Mouse (Mus musculus) inflammation-experienced regulatory T-cells, adult 6 months (primary cell): ENCODE results near the gene Gm10037. TPM values are rescaled to one million over a fixed set of nuclear protein-coding genes. Genes with fewer than 3 reads are reported as not detected.
"Not testable (repeated sequence)": the region's sequence is repeated elsewhere in the genome, so short reads cannot be mapped to it uniquely, and the experiment has no call there.

Experiments used
- ATAC-seq: one replicate; pipeline ENCODE4 v1.8.0; 2017
- polyA plus RNA-seq, 3 experiments: library from polyadenylated mRNA; unstranded; fragments of 100-300 nt; shearing (Covaris generic); gene quantifications; one replicate each; pipeline ENCODE4 v1.2.1; 2017

Gm10037 gene
- not detected for polyA plus RNA-seq

DNA sequence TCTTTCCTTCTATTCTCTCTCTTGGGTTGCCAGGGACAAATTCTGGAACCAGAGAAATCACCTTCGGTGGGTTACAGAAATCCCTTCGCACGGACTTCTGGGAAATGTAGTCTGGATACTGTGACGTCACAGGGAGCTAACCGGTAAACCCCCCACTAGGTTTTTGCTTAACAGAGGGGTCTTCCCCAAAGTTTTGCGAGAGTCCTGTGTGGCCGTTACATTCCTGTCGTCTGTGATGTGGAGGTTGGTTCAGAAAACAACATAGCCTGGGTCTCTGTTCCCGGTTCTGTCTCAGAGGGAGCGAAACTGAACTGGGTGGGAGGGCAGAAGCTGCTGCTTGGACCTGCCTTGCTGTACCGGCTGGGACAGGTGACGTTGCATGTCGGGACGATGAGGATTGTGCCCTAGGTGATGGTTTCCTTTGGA, at the start of gene Gm10037:
Gm10037 (plus strand) TSS at position 196 of the 426 bp plus-strand sequence.
- ATAC-seq: peak; percentile 86

DNA sequence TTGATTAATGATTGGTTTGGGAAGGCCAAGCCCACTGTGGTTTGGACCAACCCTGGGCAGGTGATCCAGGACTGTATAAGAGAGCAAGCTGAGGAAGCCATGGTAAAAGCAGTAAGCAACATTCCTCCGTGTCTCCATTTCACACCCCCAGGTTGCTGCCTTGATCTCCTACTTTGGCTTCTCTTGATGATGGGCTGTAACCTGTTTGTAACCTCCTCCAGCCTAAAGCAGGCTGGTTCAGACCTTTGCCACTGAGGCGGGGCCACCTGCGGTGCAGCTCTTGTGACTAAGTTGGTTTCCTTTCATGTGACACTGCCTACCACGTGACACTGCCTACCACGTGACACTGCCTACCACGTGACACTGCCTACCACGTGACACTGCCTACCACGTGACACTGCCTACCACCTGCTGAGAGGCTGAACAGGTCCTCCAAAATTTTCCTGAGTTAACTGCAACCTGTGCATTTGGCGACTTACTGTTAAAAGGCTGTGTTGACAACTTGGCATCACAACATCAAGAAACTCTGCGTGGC, 38.9 kb upstream of the Gm10037 start:
- no peak for ATAC-seq

DNA sequence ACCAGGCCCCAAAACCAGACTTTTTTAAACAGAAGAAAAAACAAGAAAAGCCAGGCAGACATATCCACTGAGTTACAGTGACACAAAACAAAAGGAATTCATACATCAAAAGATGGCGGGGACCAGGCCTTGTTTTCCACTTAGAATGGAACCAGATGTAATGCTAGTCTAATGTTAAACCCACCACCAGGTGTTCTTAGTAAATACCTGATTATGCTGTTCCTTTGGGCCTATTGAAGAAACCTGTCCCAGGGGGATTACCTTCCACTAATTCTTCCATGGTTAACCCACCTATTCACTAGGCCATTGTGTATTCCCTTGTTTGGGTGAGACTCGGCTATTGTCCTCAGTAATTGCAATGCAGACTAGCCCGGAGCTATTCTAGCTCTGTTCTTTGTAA, 32.3 kb upstream of the Gm10037 start:
- no peak for ATAC-seq

DNA sequence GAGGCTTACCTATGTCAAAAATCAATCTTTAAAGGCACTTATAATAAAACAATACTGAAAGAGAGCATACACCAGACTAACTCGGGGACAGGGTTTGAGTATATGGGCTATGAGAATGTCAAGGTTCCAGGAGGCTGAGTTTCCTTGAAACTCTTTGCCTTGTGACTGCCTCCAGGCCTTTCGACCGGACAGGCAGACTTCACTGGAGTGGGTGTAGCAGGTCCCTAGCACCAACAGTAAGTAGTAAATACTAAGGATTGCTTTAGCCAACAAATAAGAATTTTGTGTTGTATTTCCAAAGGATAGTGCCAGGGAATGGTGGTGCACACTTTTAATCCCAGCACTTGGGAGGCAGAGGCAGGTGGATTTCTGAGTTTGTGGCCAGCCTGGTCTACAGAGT, 31.8 kb upstream of the Gm10037 start:
- not testable (repeated sequence) for ATAC-seq

DNA sequence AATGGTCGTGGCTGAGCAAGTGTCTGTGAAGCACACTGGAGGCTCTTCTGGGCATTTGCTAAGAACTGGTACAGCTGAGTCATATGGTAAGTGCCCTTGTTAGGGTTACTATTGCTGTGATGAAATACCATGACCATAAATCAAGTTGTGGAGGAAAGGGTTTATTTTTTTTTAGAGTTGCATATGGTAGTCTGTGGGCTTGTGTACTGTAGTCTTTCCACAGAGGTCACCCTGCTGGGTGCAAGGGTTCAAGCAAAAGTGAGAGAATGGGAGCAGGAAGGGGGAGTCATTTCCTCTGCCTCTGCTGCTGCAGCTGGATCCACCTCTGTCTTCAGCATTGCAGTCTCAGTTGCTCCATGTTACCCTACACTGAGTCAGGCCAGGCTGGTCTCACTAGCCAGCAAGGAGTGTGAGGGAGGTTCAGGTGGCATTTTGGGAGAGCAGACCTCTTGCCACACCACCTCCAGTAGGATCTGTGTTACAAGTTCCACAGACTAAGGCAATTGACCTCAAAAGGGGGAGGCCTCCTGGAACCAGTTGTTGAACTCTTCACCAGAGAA, 19.2 kb upstream of the Gm10037 start:
- ATAC-seq: no peak

DNA sequence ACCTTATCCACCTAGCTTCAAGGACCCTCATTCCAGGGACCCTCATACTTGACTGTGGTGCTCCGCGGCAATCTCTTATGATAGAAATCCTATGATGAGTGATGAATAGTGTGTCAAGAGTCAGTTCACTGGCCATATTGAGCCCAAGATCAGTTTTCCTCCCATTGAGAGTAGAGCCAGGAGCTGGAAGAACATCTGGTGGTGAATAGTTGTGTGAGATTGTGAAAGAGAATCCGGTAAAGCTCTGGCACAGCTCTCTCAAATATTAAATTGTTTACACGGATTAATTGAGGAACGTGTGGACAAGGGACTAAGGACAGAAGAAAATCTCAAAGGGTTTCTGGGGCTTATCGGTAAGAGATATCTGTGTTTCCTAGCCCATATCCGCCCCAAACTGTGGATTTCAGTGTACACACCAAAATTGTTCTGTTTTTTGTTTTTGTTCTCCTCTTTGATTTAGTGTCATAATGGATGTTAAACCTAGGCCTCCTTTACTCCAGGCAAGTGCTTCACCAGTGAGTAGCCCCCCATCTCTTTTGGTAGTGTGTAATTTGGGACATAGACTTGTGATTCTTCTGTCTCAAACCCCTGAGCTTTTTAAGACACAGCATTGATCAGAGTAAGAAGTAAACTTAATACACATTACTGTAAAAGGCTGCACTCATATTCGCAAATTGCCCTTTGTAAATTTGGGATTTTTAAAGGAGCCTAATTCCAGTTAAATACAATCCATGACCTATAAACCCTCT, 17.8 kb upstream of the Gm10037 start:
- ATAC-seq: no peak

DNA sequence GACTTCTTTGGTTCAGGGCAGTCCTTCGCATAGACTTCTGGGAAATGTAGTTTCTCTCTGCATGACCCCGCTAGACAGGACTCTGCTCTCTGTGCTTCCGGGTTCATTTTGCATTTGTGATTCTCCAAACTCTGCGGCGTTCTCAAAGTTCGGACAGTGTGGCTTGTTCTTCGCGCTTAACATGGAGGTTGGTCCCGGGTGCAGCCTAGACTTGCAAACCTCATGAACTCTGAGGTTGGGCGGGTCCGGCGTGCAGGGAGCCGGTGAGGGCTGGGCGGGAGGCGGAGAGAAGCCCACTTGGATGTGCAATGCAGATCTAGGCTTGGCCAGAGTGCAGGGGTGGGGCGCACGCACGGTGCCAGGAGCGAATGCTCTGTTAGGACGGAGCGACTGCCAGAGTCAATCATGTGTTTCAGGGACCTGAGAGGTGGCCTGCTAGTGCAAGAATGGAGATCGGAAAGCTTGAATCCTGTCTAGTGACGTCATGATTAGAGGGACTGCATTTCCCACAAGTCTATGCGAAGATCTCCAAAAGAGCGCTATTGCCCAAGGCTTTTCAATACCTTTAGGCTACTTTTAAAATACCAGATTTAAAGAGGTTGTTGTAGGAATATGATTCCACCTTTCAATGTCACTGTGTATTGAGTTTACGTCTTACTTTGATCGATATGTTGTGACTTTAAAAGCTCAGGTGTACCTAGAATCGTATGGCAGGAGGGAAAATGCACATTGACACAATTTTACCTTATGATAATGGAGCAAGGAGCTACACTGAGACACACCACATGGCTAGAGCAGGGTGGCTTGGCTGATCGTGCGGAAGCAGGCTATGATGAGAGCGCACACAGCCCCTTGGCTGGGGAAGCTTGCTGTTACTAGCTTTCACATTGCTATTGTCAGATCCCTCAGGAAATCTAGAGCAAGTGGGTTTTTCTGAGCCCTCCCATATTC, 16.9 kb upstream of the Gm10037 start, which contains the start of gene Zfp273:
Zfp273 (plus strand) TSS at position 31 of the 951 bp plus-strand sequence.
- peak; percentile 96 for ATAC-seq

DNA sequence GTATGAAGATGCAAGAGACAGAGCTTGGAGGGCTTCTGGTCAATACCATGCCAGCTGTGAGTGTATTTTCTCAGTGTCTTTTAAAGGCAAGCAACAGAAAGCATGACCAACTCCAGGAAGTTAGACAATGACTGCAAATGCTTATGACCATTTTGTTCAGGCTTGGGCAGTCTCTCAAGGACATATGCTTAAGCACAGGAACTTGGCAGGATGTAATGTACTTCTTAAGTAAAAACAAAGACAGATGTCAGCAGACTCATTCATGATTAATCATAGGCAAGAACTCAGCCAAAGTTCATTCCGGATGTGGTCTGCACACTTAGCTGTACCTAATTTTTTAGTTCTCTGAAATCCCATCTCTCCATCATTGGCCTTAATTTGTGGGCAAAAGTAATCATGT, 12.3 kb upstream of the Gm10037 start:
- no peak for ATAC-seq

DNA sequence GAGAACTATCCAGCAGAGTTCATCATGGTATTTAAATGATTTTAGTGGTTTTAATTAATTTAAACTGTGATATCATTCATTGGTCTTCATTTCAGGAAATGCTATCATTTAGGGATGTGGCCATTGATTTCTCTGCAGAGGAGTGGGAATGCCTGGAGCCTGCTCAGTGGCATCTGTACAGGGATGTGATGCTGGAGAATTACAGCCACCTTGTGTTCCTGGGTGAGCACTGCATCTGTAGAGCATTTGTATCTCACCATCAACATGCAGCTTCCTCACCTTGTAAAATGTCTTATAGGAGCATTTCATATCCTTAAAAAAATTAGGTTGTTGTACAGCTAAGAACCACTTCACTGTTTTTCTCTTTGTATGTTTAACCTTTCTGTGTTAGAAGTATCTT, 2.2 kb downstream of the Gm10037 start:
- not testable (repeated sequence) for ATAC-seq

DNA sequence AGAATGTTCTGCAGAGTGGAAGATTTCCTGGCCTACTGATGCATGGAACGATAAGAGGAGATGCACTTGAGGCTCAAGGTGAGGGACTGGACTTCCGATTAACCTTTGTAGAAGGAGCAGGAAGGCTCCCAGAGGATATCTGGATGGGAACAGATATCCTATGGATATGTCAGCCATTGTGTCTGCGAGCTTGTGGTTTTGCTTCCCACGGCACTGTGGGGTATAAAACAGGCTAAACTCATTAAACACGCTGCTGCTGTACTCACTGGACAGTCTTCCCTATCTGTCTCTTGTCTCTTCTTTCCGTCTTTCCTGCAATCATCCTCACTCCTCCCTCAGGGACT, 12.8 kb downstream of the Gm10037 start:
- ATAC-seq: no peak

DNA sequence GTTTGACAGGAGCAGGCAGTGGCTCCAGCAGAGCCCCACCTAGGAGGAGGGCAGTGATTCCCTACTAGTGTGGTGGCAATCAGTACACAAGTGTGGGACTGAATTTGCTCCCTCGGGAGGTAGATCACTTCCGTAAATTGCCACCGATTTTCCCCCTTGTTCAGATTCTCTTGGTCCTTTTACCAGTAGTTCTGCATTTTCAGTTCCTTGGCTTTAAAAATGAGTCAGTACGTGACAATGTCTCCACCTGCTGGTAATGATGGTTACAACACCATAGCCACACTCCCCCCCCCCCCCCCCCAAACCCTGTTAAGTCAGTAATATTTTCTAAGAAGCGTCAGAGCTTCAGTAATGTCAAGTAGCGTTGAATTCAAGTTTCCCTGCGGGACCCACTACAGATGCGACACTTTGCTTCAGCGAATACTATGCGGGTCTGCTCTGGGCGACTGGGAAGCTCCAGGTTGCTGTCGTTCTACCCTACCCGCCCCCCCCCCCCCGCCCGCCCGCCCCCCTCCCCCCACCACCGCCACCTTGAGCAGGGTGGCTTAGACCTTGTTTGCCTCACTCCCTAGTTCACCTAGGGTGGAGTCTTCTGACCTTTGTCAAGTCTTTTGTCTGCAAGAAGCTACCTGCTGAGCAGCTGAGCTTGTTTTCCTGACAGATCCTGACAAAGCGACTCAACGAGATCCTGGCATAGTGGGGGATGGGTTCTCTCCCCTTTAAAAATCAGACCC, 13.4 kb downstream of the Gm10037 start:
- ATAC-seq: peak; percentile 91

DNA sequence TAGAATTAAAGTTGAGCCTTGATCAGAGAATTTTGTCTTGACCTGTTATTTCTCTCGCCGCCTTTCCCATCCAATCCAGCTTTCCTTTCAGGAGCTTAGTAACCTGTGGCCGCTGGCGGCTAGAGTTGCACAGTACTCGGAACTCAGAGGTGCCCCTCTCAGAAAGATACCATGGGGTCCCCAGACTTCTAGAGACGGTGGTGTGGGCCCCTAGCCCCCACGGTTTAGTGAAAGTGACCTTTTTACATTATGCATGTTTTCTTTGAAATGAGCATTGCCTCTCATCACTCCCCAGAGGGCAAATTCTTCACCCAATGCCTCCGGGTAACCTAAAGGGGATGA, 13.9 kb downstream of the Gm10037 start:
- no peak for ATAC-seq

DNA sequence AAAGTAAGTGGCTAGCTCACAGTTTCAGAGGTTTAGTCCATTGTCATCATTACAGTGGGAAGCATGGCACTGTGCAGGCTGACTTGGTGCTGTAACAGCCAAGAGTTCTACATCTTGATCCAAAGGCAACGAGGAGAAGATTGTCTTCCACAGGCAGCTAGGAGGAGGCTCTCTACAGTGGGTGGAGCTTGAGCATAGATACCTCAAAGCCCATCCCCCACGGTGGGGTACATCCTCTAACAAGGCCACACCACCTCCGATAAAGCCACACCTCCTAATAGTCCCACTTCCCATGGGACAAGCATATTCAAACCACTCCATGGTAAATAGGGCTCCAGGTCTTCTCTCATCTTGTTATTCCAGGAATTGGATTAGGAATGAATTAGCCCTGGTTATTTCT, 19.5 kb downstream of the Gm10037 start:
- no peak for ATAC-seq

DNA sequence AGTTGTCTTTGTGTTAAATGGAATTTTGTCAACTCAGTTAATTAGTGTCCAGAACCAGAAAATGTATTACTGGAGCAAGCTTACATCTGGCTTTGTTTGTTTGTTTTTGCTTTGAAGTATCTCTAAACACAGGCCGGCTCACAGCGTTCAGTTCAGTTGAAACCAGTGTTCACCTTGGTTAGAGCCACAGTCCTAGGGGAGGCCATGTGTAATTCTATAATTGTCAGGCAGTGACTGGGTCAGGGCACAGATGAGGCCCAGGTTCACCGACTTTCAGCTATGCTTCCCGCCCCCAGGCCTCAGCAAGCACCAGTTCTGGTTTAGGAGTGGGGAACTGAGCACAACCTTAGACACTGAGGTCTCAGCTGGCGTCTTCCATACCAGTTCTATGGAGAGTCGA, 22.2 kb downstream of the Gm10037 start:
- ATAC-seq: no peak

DNA sequence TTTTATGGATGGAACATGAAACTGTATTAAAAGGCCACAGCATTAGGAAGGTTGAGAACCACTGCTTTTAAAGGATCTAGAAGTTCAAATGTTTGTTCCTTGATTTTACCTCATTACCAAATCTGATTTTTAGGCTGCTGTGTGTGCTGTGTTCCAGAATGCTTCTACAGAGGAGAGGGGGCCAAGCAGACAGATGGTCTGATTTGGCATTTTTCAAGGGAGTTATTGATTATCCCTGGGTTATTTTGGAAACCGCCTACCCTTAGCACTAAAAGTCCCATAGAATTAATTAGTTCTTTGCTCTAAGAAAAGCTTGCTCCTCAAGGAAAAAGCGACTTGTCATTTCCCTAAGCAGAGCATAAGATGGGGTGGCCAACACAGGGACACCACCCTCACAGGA, 23.1 kb downstream of the Gm10037 start:
- ATAC-seq: no peak

DNA sequence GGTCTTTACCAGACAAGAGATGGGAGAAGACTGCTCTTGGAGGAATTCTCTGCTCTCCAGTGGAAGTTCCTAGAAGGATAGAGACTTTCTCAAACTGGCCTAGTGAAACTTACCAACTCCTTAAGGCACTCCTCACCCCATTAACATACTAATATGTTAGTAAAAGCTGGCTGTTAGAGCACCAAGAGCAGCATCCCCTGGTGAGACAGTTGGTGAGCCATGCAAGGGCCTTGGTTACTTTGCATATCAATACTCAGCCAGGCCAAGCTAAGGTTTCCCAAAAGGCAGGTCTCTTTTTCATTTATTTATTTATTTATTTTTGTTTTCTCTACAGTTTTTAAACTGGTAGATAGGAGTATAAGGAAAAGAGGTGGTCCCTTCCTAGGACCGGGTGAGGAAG, 26.4 kb downstream of the Gm10037 start:
- no peak for ATAC-seq

DNA sequence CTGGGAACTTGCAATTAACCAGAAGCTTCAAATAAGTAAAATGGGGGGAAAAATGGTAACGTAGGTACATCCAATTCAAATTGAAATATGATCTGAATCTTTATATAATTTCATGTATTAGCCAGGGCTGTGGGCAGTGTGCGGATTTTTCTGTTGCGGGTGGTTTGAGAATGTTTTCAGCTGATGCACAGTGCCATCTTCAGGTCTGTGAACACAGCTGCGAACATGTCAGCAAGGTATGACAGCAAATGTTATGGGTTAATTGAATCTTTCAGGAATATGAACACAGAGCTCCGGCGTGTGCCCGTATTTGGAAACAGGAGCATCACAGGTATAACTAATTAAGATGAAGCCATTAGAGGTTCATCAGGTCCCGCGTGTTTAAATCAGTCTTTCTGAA, 31.6 kb downstream of the Gm10037 start:
- no peak for ATAC-seq

DNA sequence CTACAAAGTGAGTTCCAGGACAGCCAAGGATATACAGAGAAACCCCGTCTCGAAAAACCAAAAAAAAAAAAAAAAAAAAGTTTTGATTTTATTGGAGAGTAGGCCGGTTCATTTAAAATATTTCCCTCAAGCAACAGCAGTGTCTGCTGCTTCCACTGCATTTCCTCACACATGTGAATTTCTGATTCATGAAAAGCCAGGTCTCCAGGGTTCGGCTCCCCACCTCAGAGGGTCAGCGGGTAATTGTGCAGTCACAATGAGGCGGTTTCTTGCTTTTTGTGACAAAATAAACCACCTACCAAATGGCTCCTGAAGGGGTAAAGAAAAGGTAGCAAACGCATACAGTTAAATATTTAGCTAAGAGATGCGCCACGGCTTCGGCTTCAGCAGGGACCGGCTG, 32.1 kb downstream of the Gm10037 start, which contains the start of gene BC048507:
BC048507 (plus strand) TSS at position 301 of the 400 bp plus-strand sequence.
- no peak for ATAC-seq

DNA sequence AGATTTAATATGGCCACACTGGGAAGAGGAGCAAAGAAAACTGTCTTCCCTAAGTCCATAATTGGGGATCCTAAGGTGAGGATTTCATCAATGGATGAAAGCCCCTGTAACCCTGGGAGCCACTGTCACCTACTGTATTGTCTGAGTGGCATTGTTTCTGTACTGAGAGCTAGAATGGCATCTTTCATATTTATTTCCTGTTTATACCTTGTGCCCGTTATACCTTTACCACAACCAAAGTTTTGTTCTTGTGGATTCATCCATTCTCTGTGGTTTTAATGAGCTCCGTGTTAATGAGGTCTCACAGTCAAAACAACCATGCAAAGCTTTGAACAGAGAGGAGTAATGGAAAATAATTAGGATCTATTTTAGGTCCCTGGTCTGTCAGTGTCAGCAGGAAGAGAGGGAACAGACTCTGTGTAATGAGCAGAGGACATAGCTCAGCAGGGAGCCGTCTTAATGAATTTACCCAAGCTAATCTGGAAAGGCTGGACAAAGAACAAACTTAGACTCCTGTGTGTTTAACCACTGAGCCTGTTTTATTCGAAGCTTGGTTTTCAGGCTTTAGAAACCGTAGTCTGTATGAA, 34.0 kb downstream of the Gm10037 start:
- ATAC-seq: no peak

DNA sequence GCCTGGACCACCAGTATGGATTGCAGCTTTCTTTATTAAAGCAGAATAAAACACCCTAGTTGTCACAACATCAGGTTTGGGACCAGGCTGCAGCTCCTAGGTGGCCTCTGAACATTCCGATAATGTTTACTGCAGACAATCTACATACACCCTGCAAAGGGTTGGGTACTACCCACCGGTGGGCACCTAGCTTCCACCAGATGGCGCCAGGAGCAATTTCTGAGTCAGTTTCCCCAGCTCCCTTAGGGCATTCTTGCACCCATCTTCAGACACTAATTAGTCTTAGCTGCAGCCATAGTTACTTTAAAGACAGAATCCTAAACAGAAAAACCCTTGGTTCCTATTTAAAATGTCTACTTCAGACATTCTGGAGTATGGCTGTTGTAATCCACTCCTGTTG, 37.0 kb downstream of the Gm10037 start:
- ATAC-seq: no peak

DNA sequence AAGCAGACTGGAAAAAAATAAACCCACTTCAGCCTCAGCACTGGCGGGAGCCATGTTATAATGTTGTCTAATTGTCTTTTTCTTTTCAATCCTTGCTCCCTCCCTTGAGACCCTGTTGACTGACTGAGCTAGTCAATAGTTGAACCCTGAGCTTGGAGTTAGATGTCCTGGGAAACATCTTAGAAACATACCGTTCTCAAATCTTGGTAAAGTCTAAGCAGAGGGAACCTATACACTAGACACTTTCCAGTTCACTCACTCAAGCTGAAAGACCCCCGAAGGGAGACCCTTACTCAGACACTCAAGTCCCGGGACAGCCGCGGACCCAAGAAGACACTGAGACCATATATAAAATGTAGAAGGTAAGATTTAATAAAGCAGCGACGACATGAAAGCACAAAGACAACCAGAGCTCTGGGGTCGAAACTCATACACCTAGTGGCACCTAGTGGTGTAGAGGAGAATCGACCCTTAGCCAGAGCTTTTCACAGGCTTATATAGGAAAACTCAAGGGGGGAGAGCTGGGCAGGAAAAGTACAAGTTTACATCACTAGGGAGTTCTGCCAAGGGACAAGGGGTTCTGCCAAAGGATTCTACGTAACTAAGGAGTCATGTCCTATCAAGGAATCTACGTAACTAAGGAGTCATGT, 45.3 kb downstream of the Gm10037 start:
- ATAC-seq: not testable (repeated sequence)
